Mouse (Mus musculus): ENCODE data around the gene Gm8298.
A peak's percentile ranks its signal among the peaks of the same experiment; 100 is the strongest.

DNA sequence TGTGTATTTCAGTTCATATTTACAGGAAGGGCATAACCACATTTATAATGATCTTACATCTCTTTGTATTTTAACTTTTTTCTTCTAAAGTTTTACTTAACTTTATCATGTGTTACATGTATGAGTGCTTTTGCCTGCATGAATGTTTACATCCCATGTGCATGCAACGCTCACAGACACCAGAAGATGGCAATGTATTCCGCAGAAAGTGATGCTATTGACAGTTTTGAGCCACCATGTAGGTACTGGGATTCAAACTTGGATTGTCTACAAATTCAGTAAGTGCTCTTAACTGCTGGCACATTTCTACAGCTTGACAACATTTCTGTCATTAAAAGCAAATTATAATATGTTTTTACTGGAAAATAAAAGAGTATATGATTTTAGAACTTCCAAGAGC lies 9.9 kb downstream of the Gm8298 start:
- TF ChIP-seq POLR2A (IDR thresholded peaks at IDR 0.05; ENCODE audit: borderline replicate concordance, extremely low read depth, insufficient read depth, insufficient read length, poor library complexity, severe bottlenecking) (no peak), CTCF (IDR thresholded peaks at IDR 0.05; ENCODE audit: borderline replicate concordance, extremely low read depth, insufficient read depth, insufficient read length) (peak; percentile 72; the same call in 1 of the 2 replicates)
